Mouse (Mus musculus) embryo, embryonic 11 days (tissue): Measurements from ENCODE around the gene Olfr814.
"Not testable (repeated sequence)": the region's sequence is repeated elsewhere in the genome, so short reads cannot be mapped to it uniquely, and the experiment has no call there.

Experiments used
- DNase-seq: peaks from one replicate; pipeline ENCODE4 v3.0.0-alpha.2; 2015

Gene Olfr814

GRCm38 (mm10) chr10:129879751-129880150, at the start of gene Olfr814:
Gene Olfr814 (minus strand): TSS chr10:129879851.
- DNase-seq = not testable (repeated sequence)

- no peak for DNase-seq
Observed at GRCm38 (mm10) chr10:129915497-129915896, 35.8 kb upstream of the Olfr814 start, which contains the start of gene Olfr816. Gene Olfr816 (minus strand): TSS chr10:129915597.

- DNase-seq = not testable (repeated sequence)
Observed at GRCm38 (mm10) chr10:129905767-129906166, 26.1 kb upstream of the Olfr814 start, which contains the start of gene Olfr815. Gene Olfr815 (minus strand): TSS chr10:129905867.

- no peak for DNase-seq
Observed at GRCm38 (mm10) chr10:129885934-129886333, 6.3 kb upstream of the Olfr814 start.

GRCm38 (mm10) chr10:129885496-129885895, 5.8 kb upstream of the Olfr814 start:
- not testable (repeated sequence) for DNase-seq

- no peak for DNase-seq
Observed at GRCm38 (mm10) chr10:129855067-129855466, 24.6 kb downstream of the Olfr814 start, which contains the start of gene Olfr813. Gene Olfr813 (plus strand): TSS chr10:129855367.

- DNase-seq = no peak
Observed at GRCm38 (mm10) chr10:129847343-129847742, 32.3 kb downstream of the Olfr814 start.

GRCm38 (mm10) chr10:129845994-129846393, 33.7 kb downstream of the Olfr814 start, which contains the start of gene Olfr812:
Gene Olfr812 (minus strand): TSS chr10:129846094.
- DNase-seq = no peak
